Mouse (Mus musculus): ENCODE measurements around the gene Ptprt. TPM values are rescaled to one million over a fixed set of nuclear protein-coding genes. Genes with fewer than 3 reads are reported as not detected.

Ptprt gene
- total RNA-seq, 2 experiments from 2014 or later = 0.84 to 1.00 TPM

- DNase-seq = no peak
- intact Hi-C loops (cut with DNase I; ENCODE audit: low total_unique reads) = no loop called here
Measured at GRCm38 (mm10) chr2:162613480-162613879, 47.5 kb downstream of the Ptprt start.

- intact Hi-C loops (cut with DNase I; ENCODE audit: low total_unique reads) = no loop called here
- DNase-seq = no peak
Measured at GRCm38 (mm10) chr2:162602721-162603120, 58.2 kb downstream of the Ptprt start.

- intact Hi-C loops (cut with DNase I; ENCODE audit: low total_unique reads) = no loop called here
- no peak for DNase-seq
Measured at GRCm38 (mm10) chr2:162591388-162591787, 69.6 kb downstream of the Ptprt start.

GRCm38 (mm10) chr2:162581651-162582050 is 79.3 kb downstream of the Ptprt start:
- intact Hi-C loops (cut with DNase I; ENCODE audit: low total_unique reads) = no loop called here
- no peak for DNase-seq

GRCm38 (mm10) chr2:162577819-162578218 is 83.1 kb downstream of the Ptprt start:
- DNase-seq = no peak
- intact Hi-C loops (cut with DNase I; ENCODE audit: low total_unique reads) = no loop called here

GRCm38 (mm10) chr2:162572851-162573250 is 88.1 kb downstream of the Ptprt start:
- no peak for DNase-seq
- intact Hi-C loops (cut with DNase I; ENCODE audit: low total_unique reads) = no loop called here

- no peak for DNase-seq
- intact Hi-C loops (cut with DNase I; ENCODE audit: low total_unique reads) = no loop called here
Measured at GRCm38 (mm10) chr2:162571037-162571436, 89.9 kb downstream of the Ptprt start.

- no peak for DNase-seq
- intact Hi-C loops (cut with DNase I; ENCODE audit: low total_unique reads) = no loop called here
Measured at GRCm38 (mm10) chr2:162568308-162569100, 92.4 kb downstream of the Ptprt start.

GRCm38 (mm10) chr2:162548312-162548711 is 112.6 kb downstream of the Ptprt start:
- no peak for DNase-seq
- intact Hi-C loops (cut with DNase I; ENCODE audit: low total_unique reads) = no loop called here

- no peak for DNase-seq
- intact Hi-C loops (cut with DNase I; ENCODE audit: low total_unique reads) = no loop called here
Measured at GRCm38 (mm10) chr2:162531638-162532037, 129.3 kb downstream of the Ptprt start.

- intact Hi-C loops (cut with DNase I; ENCODE audit: low total_unique reads) = no loop called here
- DNase-seq = no peak
Measured at GRCm38 (mm10) chr2:162528911-162529310, 132.0 kb downstream of the Ptprt start.

GRCm38 (mm10) chr2:162515993-162516392 is 145.0 kb downstream of the Ptprt start:
- no peak for DNase-seq
- intact Hi-C loops (cut with DNase I; ENCODE audit: low total_unique reads) = no loop called here

- intact Hi-C loops (cut with DNase I; ENCODE audit: low total_unique reads) = no loop called here
- DNase-seq = no peak
Measured at GRCm38 (mm10) chr2:162513072-162513471, 147.9 kb downstream of the Ptprt start.

- no peak for DNase-seq
- intact Hi-C loops (cut with DNase I; ENCODE audit: low total_unique reads) = no loop called here
Measured at GRCm38 (mm10) chr2:162512094-162512493, 148.9 kb downstream of the Ptprt start.

- intact Hi-C loops (cut with DNase I; ENCODE audit: low total_unique reads) = no loop called here
- no peak for DNase-seq
Measured at GRCm38 (mm10) chr2:162509016-162509415, 151.9 kb downstream of the Ptprt start.

GRCm38 (mm10) chr2:162507664-162508063 is 153.3 kb downstream of the Ptprt start:
- intact Hi-C loops (cut with DNase I; ENCODE audit: low total_unique reads) = no loop called here
- DNase-seq = no peak

- DNase-seq = no peak
- intact Hi-C loops (cut with DNase I; ENCODE audit: low total_unique reads) = no loop called here
Measured at GRCm38 (mm10) chr2:162504850-162505249, 156.1 kb downstream of the Ptprt start.

- intact Hi-C loops (cut with DNase I; ENCODE audit: low total_unique reads) = no loop called here
- DNase-seq = no peak
Measured at GRCm38 (mm10) chr2:162499501-162499915, 161.4 kb downstream of the Ptprt start.

GRCm38 (mm10) chr2:162498191-162498590 is 162.8 kb downstream of the Ptprt start:
- intact Hi-C loops (cut with DNase I; ENCODE audit: low total_unique reads) = no loop called here

GRCm38 (mm10) chr2:162484036-162484435 is 176.9 kb downstream of the Ptprt start:
- no peak for DNase-seq
- intact Hi-C loops (cut with DNase I; ENCODE audit: low total_unique reads) = no loop called here

More at GRCm38 (mm10) chr2:162498191-162498590, 162.8 kb downstream of the Ptprt start:
- DNase-seq = no peak

GRCm38 (mm10) chr2:162443106-162443505 is 217.8 kb downstream of the Ptprt start:
- intact Hi-C loops (cut with DNase I; ENCODE audit: low total_unique reads) = no loop called here

More at GRCm38 (mm10) chr2:162443106-162443505, 217.8 kb downstream of the Ptprt start:
- DNase-seq = no peak
